In genomic region chr13:35989329-35989728, GRCm38 (mm10) we compare ENCODE assay signal across 25 mouse cellular contexts. TPM values are rescaled to one million over a fixed set of nuclear protein-coding genes. Genes with fewer than 3 reads are reported as not detected.
A peak's percentile ranks its signal among the peaks of the same experiment; 100 is the strongest.
DNase-seq lines count a peak whose midpoint lies in the region; ATAC-seq and TF ChIP-seq lines count a peak whose summit lies in the region.
"Had no signal": no experiment of that assay in that cellular context is flagged by ENCODE, and none has a peak within 500 bp of the region (broad histone marks: within the 10 kb centered on the region; RNA-seq: fewer than 3 reads in every experiment).

No protein-coding gene starts in this region.

- WGBS in heart, embryonic 12.5 days: 48% methylated on average over 3 of the region's 3 CpGs
- 46% methylated on average over 3 of the region's 3 CpGs for WGBS in heart, embryonic 11.5 days (ENCODE audit: insufficient replicate concordance)
- WGBS in forebrain, embryonic 13.5 days: 22% methylated on average over 3 of the region's 3 CpGs

- no peak overlapping the region for H3K9ac ChIP-seq in heart, embryonic 12.5 days
- H3K9ac ChIP-seq in heart, embryonic 11.5 days (ENCODE audit: low read depth, low read length): no peak overlapping the region
- H3K9ac ChIP-seq in forebrain, embryonic 13.5 days: no peak overlapping the region
- H3K9ac ChIP-seq: embryonic facial prominence, embryonic 12.5 days; liver, embryonic 12.5 days had no signal

- no peaks in the 10 kb centered on the region for H3K9me3 ChIP-seq in heart, embryonic 12.5 days (replicated peaks)
- H3K9me3 ChIP-seq in heart, embryonic 11.5 days (replicated peaks; ENCODE audit: control insufficient read depth, low read length): no peaks in the 10 kb centered on the region
- H3K9me3 ChIP-seq in forebrain, embryonic 13.5 days (replicated peaks): no peaks in the 10 kb centered on the region
- H3K9me3 ChIP-seq: embryonic facial prominence, embryonic 12.5 days; hindbrain, embryonic 10.5 days; limb, embryonic 10.5 days; liver, embryonic 12.5 days had no signal

- no peak for TF ChIP-seq CTCF in layer of hippocampus, adult 2 months (conservative IDR thresholded peaks at IDR 0.05)

- peak overlapping the region; percentile 22; the same call in 1 of the 2 replicates for H3K27ac ChIP-seq in heart, embryonic 12.5 days (ENCODE audit: poor library complexity, severe bottlenecking)
- H3K27ac ChIP-seq in heart, embryonic 11.5 days (ENCODE audit: low read depth, low read length): no peak overlapping the region
- H3K27ac ChIP-seq in layer of hippocampus, adult 2 months: peak overlapping the region; percentile 55; the same call in 1 of the 2 replicates
- H3K27ac ChIP-seq in forebrain, embryonic 13.5 days: no peak overlapping the region
- H3K27ac ChIP-seq: embryonic facial prominence, embryonic 12.5 days; hindbrain, embryonic 10.5 days; limb, embryonic 10.5 days; liver, embryonic 12.5 days had no signal

- H3K4me1 ChIP-seq in heart, embryonic 12.5 days (replicated peaks): peaks cover 38% of the 10 kb centered on the region
- peaks cover 29% of the 10 kb centered on the region for H3K4me1 ChIP-seq in heart, embryonic 11.5 days (ENCODE audit: control insufficient read depth, insufficient read depth, low read length)
- peaks cover 27% of the 10 kb centered on the region; the same call in 1 of the 2 replicates for H3K4me1 ChIP-seq in forebrain, embryonic 13.5 days
- H3K4me1 ChIP-seq: embryonic facial prominence, embryonic 12.5 days; hindbrain, embryonic 10.5 days had no signal

- no peak for DNase-seq in layer of hippocampus, adult 2 months (ENCODE audit: low spot score in 2 of 2)
- DNase-seq in layer of hippocampus, postnatal 25 days (ENCODE audit: extremely low spot score in 1 of 2, low spot score in 1 of 2): no peak
- peak; percentile 35 for DNase-seq in adipocyte (ENCODE audit: low spot score)
- no peak for DNase-seq in kidney, adult 9 months
- DNase-seq: adrenal gland, adult 2 months; B cell, adult 2 months; cerebellum, adult 9-11 months; gastrocnemius, postnatal 14 days; kidney, adult 2 months; kidney, postnatal 14 days; lung, adult 2 months; midbrain, embryonic 14.5 days; thymus, postnatal 25 days had no signal

- ATAC-seq in heart, embryonic 12.5 days (ENCODE audit: insufficient number of reproducible peaks, low FRiP score): peak; percentile 59; the same call in 1 of the 2 replicates
- no peak for ATAC-seq in heart, embryonic 11.5 days (replicated peaks; ENCODE audit: insufficient number of reproducible peaks, low FRiP score, low TSS enrichment)
- 0 out of 2 replicates have a peak, but pooled peaks have one; percentile 29 for ATAC-seq in forebrain, embryonic 13.5 days
- ATAC-seq in granulocyte monocyte progenitor cell, adult 5-6 weeks (replicated peaks; ENCODE audit: poor library complexity, severe bottlenecking): no peak
- ATAC-seq: liver, embryonic 12.5 days had no signal

- no peaks in the 10 kb centered on the region for H3K27me3 ChIP-seq in heart, embryonic 12.5 days (replicated peaks)
- H3K27me3 ChIP-seq in heart, embryonic 11.5 days (ENCODE audit: control insufficient read depth, insufficient read depth, low read length): no peaks in the 10 kb centered on the region
- no peaks in the 10 kb centered on the region for H3K27me3 ChIP-seq in forebrain, embryonic 13.5 days
- H3K27me3 ChIP-seq: embryonic facial prominence, embryonic 12.5 days; liver, embryonic 12.5 days; megakaryocyte, embryonic 14.5 days had no signal

- no peaks in the 10 kb centered on the region for H3K36me3 ChIP-seq in heart, embryonic 12.5 days
- H3K36me3 ChIP-seq in heart, embryonic 11.5 days (ENCODE audit: control insufficient read depth, insufficient read depth, low read length): no peaks in the 10 kb centered on the region
- H3K36me3 ChIP-seq in forebrain, embryonic 13.5 days (ENCODE audit: poor library complexity, severe bottlenecking): no peaks in the 10 kb centered on the region
- H3K36me3 ChIP-seq: embryonic facial prominence, embryonic 12.5 days; hindbrain, embryonic 10.5 days; limb, embryonic 10.5 days; liver, embryonic 12.5 days had no signal

- no peak overlapping the region for H3K4me2 ChIP-seq in heart, embryonic 12.5 days
- no peak overlapping the region for H3K4me2 ChIP-seq in heart, embryonic 11.5 days
- no peak overlapping the region for H3K4me2 ChIP-seq in forebrain, embryonic 13.5 days
- H3K4me2 ChIP-seq: embryonic facial prominence, embryonic 12.5 days; liver, embryonic 12.5 days had no signal

- no peak overlapping the region for H3K4me3 ChIP-seq in heart, embryonic 12.5 days
- no peak overlapping the region for H3K4me3 ChIP-seq in heart, embryonic 11.5 days (ENCODE audit: low read depth, low read length)
- H3K4me3 ChIP-seq in layer of hippocampus, adult 2 months: no peak overlapping the region
- H3K4me3 ChIP-seq in forebrain, embryonic 13.5 days: no peak overlapping the region
- H3K4me3 ChIP-seq: embryonic facial prominence, embryonic 12.5 days; erythroblast, embryonic 14.5 days; hindbrain, embryonic 10.5 days; limb, embryonic 10.5 days; liver, embryonic 12.5 days; megakaryocyte, embryonic 14.5 days; myocyte had no signal

RNA-seq across cellular contexts. Expression of gene Ppp1r3g, which starts 30.7 kb away (rescaled TPM):
- 6.8 and 7.7 TPM in 2 replicates for polyA plus RNA-seq in heart, embryonic 12.5 days (2016; fragmentation: Nextera tagmentation; extraction: Ambion mirVana)
- 4.4 and 4.7 TPM in 2 replicates for polyA plus RNA-seq in heart, embryonic 11.5 days (2014; fragmentation: Nextera tagmentation; extraction: Ambion mirVana)
- total RNA-seq in layer of hippocampus, adult 2 months (2021): 10 to 100 TPM; 10.7 to 12.5 TPM
- total RNA-seq in layer of hippocampus, postnatal 25 days (2021): 10 to 100 TPM; 10.7 to 15.7 TPM
- 1.7 and 1.8 TPM in 2 replicates for polyA plus RNA-seq in forebrain, embryonic 13.5 days (2015; fragmentation: Nextera tagmentation; extraction: Ambion mirVana)
- total RNA-seq in granulocyte monocyte progenitor cell, adult 5-6 weeks (2014; fragmentation: Nextera tagmentation): not detected in 2 replicates
- total RNA-seq in granulocyte monocyte progenitor cell, adult 5-6 weeks (2017): not detected in 2 replicates
- total RNA-seq: gastrocnemius, postnatal 14 days; neutrophil, adult 5-6 weeks had no signal
- polyA plus RNA-seq: erythroblast, embryonic 14.5 days; lung, adult 2 months; myocyte had no signal

Comparison
In these comparisons a context has a peak if more than half of its experiments do, and no peak if none do; other contexts are left out.
1. ATAC-seq: peak in heart, embryonic 12.5 days (single experiment) and forebrain, embryonic 13.5 days (single experiment); none in heart, embryonic 11.5 days (single experiment) and granulocyte monocyte progenitor cell, adult 5-6 weeks (single experiment).
2. H3K27ac ChIP-seq: peak in heart, embryonic 12.5 days (single experiment) and layer of hippocampus, adult 2 months (single experiment); none in heart, embryonic 11.5 days (single experiment) and forebrain, embryonic 13.5 days (single experiment).
3. RNA of gene Ppp1r3g, which starts 30.7 kb away (total RNA-seq): 10.7 to 15.7 TPM in layer of hippocampus, postnatal 25 days and 10.7 to 12.5 TPM in layer of hippocampus, adult 2 months; not detected in granulocyte monocyte progenitor cell, adult 5-6 weeks; every median in the first group is over 10 times any median in the second.